In genomic region chr2:118846246-118846645, GRCm38 (mm10) we compare ENCODE assay signal across 10 mouse cellular contexts. TPM values are rescaled to one million over a fixed set of nuclear protein-coding genes. Genes with fewer than 3 reads are reported as not detected.
DNase-seq lines count a peak whose midpoint lies in the region; ATAC-seq and TF ChIP-seq lines count a peak whose summit lies in the region.
"Had no signal": no experiment of that assay in that cellular context is flagged by ENCODE, and none has a peak within 500 bp of the region (broad histone marks: within the 10 kb centered on the region; RNA-seq: fewer than 3 reads in every experiment).

No protein-coding gene starts in this region.

- no peak overlapping the region for H3K4me3 ChIP-seq in midbrain, postnatal 0 days (ENCODE audit: low read depth, low read length)
- no peak overlapping the region for H3K4me3 ChIP-seq in midbrain, embryonic 11.5 days (ENCODE audit: low read depth, low read length)
- H3K4me3 ChIP-seq: heart, embryonic 13.5 days had no signal

- no peak for TF ChIP-seq CTCF in midbrain, postnatal 0 days (IDR thresholded peaks at IDR 0.05)

- no peaks in the 10 kb centered on the region for H3K36me3 ChIP-seq in midbrain, postnatal 0 days (ENCODE audit: insufficient read depth, low read length)
- H3K36me3 ChIP-seq in midbrain, embryonic 11.5 days (ENCODE audit: control insufficient read depth, insufficient read depth, low read length): no peaks in the 10 kb centered on the region
- H3K36me3 ChIP-seq: heart, embryonic 13.5 days had no signal

- H3K27ac ChIP-seq in midbrain, postnatal 0 days (ENCODE audit: low read depth, low read length): no peak overlapping the region
- H3K27ac ChIP-seq in midbrain, embryonic 11.5 days (ENCODE audit: low read depth, low read length): no peak overlapping the region
- H3K27ac ChIP-seq: heart, embryonic 13.5 days had no signal

- no peaks in the 10 kb centered on the region for H3K9me3 ChIP-seq in midbrain, postnatal 0 days (ENCODE audit: low read length)
- H3K9me3 ChIP-seq in midbrain, embryonic 11.5 days (ENCODE audit: control insufficient read depth, low read length): no peaks in the 10 kb centered on the region
- H3K9me3 ChIP-seq: heart, embryonic 13.5 days had no signal

- peak; percentile 22 for DNase-seq in adrenal gland, postnatal 14 days
- no peak for DNase-seq in adrenal gland, adult 18-20 months (ENCODE audit: low spot score in 2 of 2)
- DNase-seq in midbrain, postnatal 0 days (ENCODE audit: low spot score): peak; percentile 59
- DNase-seq in midbrain, embryonic 11.5 days (ENCODE audit: low spot score, missing footprints): no peak
- peak; percentile 74 to 81 for DNase-seq in kidney, postnatal 36 days
- DNase-seq in thymus, postnatal 14 days: peak; percentile 88
- DNase-seq in left cerebral cortex, postnatal 25 days (ENCODE audit: low spot score in 2 of 2): no peak
- DNase-seq: embryo, embryonic 11 days had no signal

- no peak overlapping the region for H3K9ac ChIP-seq in midbrain, postnatal 0 days (replicated peaks; ENCODE audit: low read length, poor library complexity, severe bottlenecking)
- no peak overlapping the region for H3K9ac ChIP-seq in midbrain, embryonic 11.5 days (ENCODE audit: low read length)
- H3K9ac ChIP-seq: heart, embryonic 13.5 days had no signal

- H3K4me1 ChIP-seq in midbrain, postnatal 0 days (ENCODE audit: insufficient read depth, low read length): no peaks in the 10 kb centered on the region
- H3K4me1 ChIP-seq in midbrain, embryonic 11.5 days (ENCODE audit: control insufficient read depth, insufficient read depth, low read length): no peaks in the 10 kb centered on the region

- WGBS in midbrain, postnatal 0 days: 64% methylated on average over 7 of the region's 7 CpGs
- WGBS in midbrain, embryonic 11.5 days: 66% methylated on average over 7 of the region's 7 CpGs

- intact Hi-C loops in left cerebral cortex, postnatal 25 days (cut with DNase I): no loop called here

- ATAC-seq in midbrain, postnatal 0 days (ENCODE audit: low FRiP score): no peak
- no peak for ATAC-seq in midbrain, embryonic 11.5 days (ENCODE audit: low FRiP score)
- no peak for ATAC-seq in activated CD4-positive, CD25-positive, alpha-beta regulatory T cell, adult 4 months

- H3K27me3 ChIP-seq in midbrain, postnatal 0 days (ENCODE audit: insufficient read depth, low read length): no peaks in the 10 kb centered on the region
- no peaks in the 10 kb centered on the region for H3K27me3 ChIP-seq in midbrain, embryonic 11.5 days (ENCODE audit: control insufficient read depth, insufficient read depth, low read length)

- no peak overlapping the region for H3K4me2 ChIP-seq in midbrain, postnatal 0 days (ENCODE audit: low read depth, low read length, poor library complexity, severe bottlenecking)
- no peak overlapping the region for H3K4me2 ChIP-seq in midbrain, embryonic 11.5 days
- H3K4me2 ChIP-seq: heart, embryonic 13.5 days had no signal

RNA-seq across cellular contexts. Expression of gene Ivd, which starts 15.5 kb away (rescaled TPM):
- total RNA-seq in adrenal gland, postnatal 14 days (2021): 173 and 197 TPM in 2 replicates
- total RNA-seq in adrenal gland, adult 18-20 months (2021): 100 to 1,000 TPM; 205 to 414 TPM
- total RNA-seq in midbrain, postnatal 0 days (2014; rRNA removed): 57.5 and 62.4 TPM in 2 replicates
- 50.7 and 54.9 TPM in 2 replicates for polyA plus RNA-seq in midbrain, postnatal 0 days (2015; fragmentation: Nextera tagmentation; extraction: Ambion mirVana)
- 40.5 and 44.4 TPM in 2 replicates for polyA plus RNA-seq in midbrain, embryonic 11.5 days (2014; fragmentation: Nextera tagmentation; extraction: Ambion mirVana)
- polyA plus RNA-seq in activated CD4-positive, CD25-positive, alpha-beta regulatory T cell, adult 4 months (2017; shearing (Covaris generic)): 10 to 100 TPM; 37.3 to 58.1 TPM
- total RNA-seq in left cerebral cortex, postnatal 25 days (2021): 10 to 100 TPM; 57.3 to 70.7 TPM

RNA-seq across cellular contexts. Expression of gene Knstrn, which starts 32.4 kb away (rescaled TPM):
- 17.8 and 17.9 TPM in 2 replicates for total RNA-seq in adrenal gland, postnatal 14 days (2021)
- 1 to 10 TPM; 1.2 to 1.5 TPM for total RNA-seq in adrenal gland, adult 18-20 months (2021)
- total RNA-seq in midbrain, postnatal 0 days (2014; rRNA removed): 3.1 and 4.5 TPM in 2 replicates
- 5.6 and 6.6 TPM in 2 replicates for polyA plus RNA-seq in midbrain, postnatal 0 days (2015; fragmentation: Nextera tagmentation; extraction: Ambion mirVana)
- polyA plus RNA-seq in midbrain, embryonic 11.5 days (2014; fragmentation: Nextera tagmentation; extraction: Ambion mirVana): 201 and 203 TPM in 2 replicates
- polyA plus RNA-seq in activated CD4-positive, CD25-positive, alpha-beta regulatory T cell, adult 4 months (2017; shearing (Covaris generic)): 10 to 100 TPM; 23.7 to 30.8 TPM
- total RNA-seq in left cerebral cortex, postnatal 25 days (2021): 1 to 10 TPM in 1 of 2 experiments, under 1 TPM in 1; 0.94 to 2.2 TPM

RNA-seq across cellular contexts. Expression of gene Bahd1, which starts 53.9 kb away (rescaled TPM):
- 32.3 and 33.7 TPM in 2 replicates for total RNA-seq in adrenal gland, postnatal 14 days (2021)
- 10 to 100 TPM; 37.4 to 39.4 TPM for total RNA-seq in adrenal gland, adult 18-20 months (2021)
- 22.0 and 28.6 TPM in 2 replicates for total RNA-seq in midbrain, postnatal 0 days (2014; rRNA removed)
- 6.1 and 6.6 TPM in 2 replicates for polyA plus RNA-seq in midbrain, postnatal 0 days (2015; fragmentation: Nextera tagmentation; extraction: Ambion mirVana)
- polyA plus RNA-seq in midbrain, embryonic 11.5 days (2014; fragmentation: Nextera tagmentation; extraction: Ambion mirVana): 1.4 and 1.5 TPM in 2 replicates
- 1 to 10 TPM; 3.6 TPM for polyA plus RNA-seq in activated CD4-positive, CD25-positive, alpha-beta regulatory T cell, adult 4 months (2017; shearing (Covaris generic))
- total RNA-seq in left cerebral cortex, postnatal 25 days (2021): 10 to 100 TPM; 38.8 to 41.9 TPM

Comparison
In these comparisons a context has a peak if more than half of its experiments do, and no peak if none do; other contexts are left out.
1. DNase-seq: peak in adrenal gland, postnatal 14 days (single experiment), midbrain, postnatal 0 days (single experiment), kidney, postnatal 36 days (2 of 2) and thymus, postnatal 14 days (single experiment); none in adrenal gland, adult 18-20 months (0 of 2), midbrain, embryonic 11.5 days (single experiment) and left cerebral cortex, postnatal 25 days (0 of 2).